Mouse (Mus musculus) liver, embryonic 11.5 days (tissue): ENCODE results near the gene Il4ra. TPM values are rescaled to one million over a fixed set of nuclear protein-coding genes. Genes with fewer than 3 reads are reported as not detected.

Source experiments
- ATAC-seq: fragments of 200-750 bp; cut with Nextera tagmentation; replicated peaks from 2 replicates; pipeline ENCODE4 v1.8.0; 2017; ENCODE audit warnings: moderate number of reproducible peaks, mild to moderate bottlenecking, moderate TSS enrichment, moderate library complexity; ENCODE audit not compliant: low FRiP score
- DNase-seq: peaks from one replicate; pipeline ENCODE4 v3.0.0-alpha.2; 2017; ENCODE audit warnings: low spot score
- H3K27ac ChIP-seq: fragments of 300-500 bp; sonication (generic); 2 replicates; pipeline ENCODE4 v1.5.1; 2014; ENCODE audit warnings: mild to moderate bottlenecking, low read depth, low read length, control low read depth
- H3K27me3 ChIP-seq: fragments of 300-500 bp; sonication (generic); replicated peaks from 2 replicates; pipeline ENCODE4 v1.6.1; 2014; ENCODE audit warnings: low read length, mixed read lengths; ENCODE audit not compliant: control insufficient read depth, insufficient read depth
- H3K36me3 ChIP-seq: fragments of 300-500 bp; sonication (generic); 2 replicates; pipeline ENCODE4 v1.6.1; 2014; ENCODE audit warnings: mild to moderate bottlenecking, low read length, moderate library complexity, mixed read lengths; ENCODE audit not compliant: control insufficient read depth, insufficient read depth
- H3K4me1 ChIP-seq: fragments of 300-500 bp; sonication (generic); replicated peaks from 2 replicates; pipeline ENCODE4 v1.6.1; 2014; ENCODE audit warnings: low read length, mixed read lengths; ENCODE audit not compliant: control insufficient read depth, insufficient read depth
- H3K4me2 ChIP-seq: fragments of 300-500 bp; sonication (generic); 2 replicates; pipeline ENCODE4 v1.6.1; 2014; ENCODE audit warnings: mild to moderate bottlenecking, control low read depth, moderate library complexity
- H3K4me3 ChIP-seq: fragments of 300-500 bp; sonication (generic); 2 replicates; pipeline ENCODE4 v1.5.1; 2014; ENCODE audit warnings: low read depth, low read length, control low read depth
- H3K9ac ChIP-seq: fragments of 300-500 bp; sonication (generic); 2 replicates; pipeline ENCODE4 v1.6.1; 2014; ENCODE audit warnings: low read depth, low read length, control low read depth
- H3K9me3 ChIP-seq: fragments of 300-500 bp; sonication (generic); 2 replicates; pipeline ENCODE4 v1.6.1; 2016; ENCODE audit warnings: low read length, inconsistent platforms, mixed read lengths; ENCODE audit not compliant: control insufficient read depth
- WGBS: fragments of 180-500 bp; shearing (Covaris S2); extraction: QIAGEN DNeasy Blood & Tissue Kit; methylation state at CpG from one replicate; pipeline ENCODE4 v1.1.7; 2014; 5-methylcytosine and 5-hydroxymethylcytosine counted together
- polyA plus RNA-seq: library from polyadenylated mRNA; unstranded; fragments of >200 nt; fragmentation: Nextera tagmentation; extraction: Ambion mirVana; gene quantifications from 2 replicates; pipeline ENCODE4 v1.2.1, GENCODE M21; 2014

The Il4ra gene
- polyA plus RNA-seq, 1 experiment from 2014 or later, result 5.3 TPM

- no peak overlapping the region for H3K9ac ChIP-seq
- WGBS, result 78% methylated on average over 1 of the region's 1 CpGs
- no peak overlapping the region for H3K4me3 ChIP-seq
- DNase-seq (no peak), ATAC-seq (no peak)
- H3K4me2 ChIP-seq, result no peak overlapping the region
- no peaks in the 10 kb centered on the region; the same call in 1 of the 2 replicates for H3K27me3 ChIP-seq
- H3K36me3 ChIP-seq, result no peaks in the 10 kb centered on the region
- H3K9me3 ChIP-seq, result no peaks in the 10 kb centered on the region
- peaks cover 7% of the 10 kb centered on the region; the same call in 1 of the 2 replicates for H3K4me1 ChIP-seq
- no peak overlapping the region for H3K27ac ChIP-seq
These were observed 28.3 kb downstream of the Il4ra start for GRCm38 (mm10) chr7:125580220-125580549.

- no peaks in the 10 kb centered on the region for H3K9me3 ChIP-seq
- peak overlapping the region; percentile 84 for H3K4me2 ChIP-seq
- H3K9ac ChIP-seq, result no peak overlapping the region
- peak overlapping the region; percentile 42 for H3K4me3 ChIP-seq
- no peak for DNase-seq
- no peak for ATAC-seq
- H3K4me1 ChIP-seq, result peaks cover 7% of the 10 kb centered on the region; the same call in 1 of the 2 replicates
- H3K27me3 ChIP-seq, result no peaks in the 10 kb centered on the region; the same call in 1 of the 2 replicates
- WGBS, result 20% methylated on average over 16 of the region's 16 CpGs
- no peaks in the 10 kb centered on the region for H3K36me3 ChIP-seq
- no peak overlapping the region for H3K27ac ChIP-seq
These were observed 28.9 kb downstream of the Il4ra start for GRCm38 (mm10) chr7:125580625-125581316.

- Histone ChIP-seq H3K27ac (no peak overlapping the region), H3K27me3 (no peaks in the 10 kb centered on the region; the same call in 1 of the 2 replicates), H3K9me3 (0 out of 2 replicates have a peak, but pooled peaks cover under 1% of the 10 kb centered on the region), H3K4me3 (peak overlapping the region; percentile 42), H3K36me3 (no peaks in the 10 kb centered on the region), H3K4me1 (peaks cover 7% of the 10 kb centered on the region; the same call in 1 of the 2 replicates), H3K9ac (no peak overlapping the region), H3K4me2 (peak overlapping the region; percentile 84)
- peak; percentile 86 for DNase-seq
- ATAC-seq, result peak; percentile 74
- WGBS, result 4% methylated on average over 21 of the region's 21 CpGs
These were observed 29.4 kb downstream of the Il4ra start for GRCm38 (mm10) chr7:125581317-125581672.

GRCm38 (mm10) chr7:125583325-125584004 lies 31.5 kb downstream of the Il4ra start:
- 65% methylated on average over 6 of the region's 6 CpGs for WGBS
- no peak for ATAC-seq
- DNase-seq, result no peak

GRCm38 (mm10) chr7:125584005-125584369 lies 32.1 kb downstream of the Il4ra start:
- Histone ChIP-seq H3K9me3 (0 out of 2 replicates have a peak, but pooled peaks cover 3% of the 10 kb centered on the region), H3K4me1 (peaks cover 2% of the 10 kb centered on the region; the same call in 1 of the 2 replicates), H3K27ac (no peak overlapping the region), H3K9ac (no peak overlapping the region), H3K36me3 (no peaks in the 10 kb centered on the region), H3K27me3 (no peaks in the 10 kb centered on the region; the same call in 1 of the 2 replicates), H3K4me2 (no peak overlapping the region), H3K4me3 (no peak overlapping the region)
- no peak for ATAC-seq
- 82% methylated on average over 5 of the region's 5 CpGs for WGBS
- DNase-seq, result no peak

More at GRCm38 (mm10) chr7:125583325-125584004, 31.5 kb downstream of the Il4ra start:
- Histone ChIP-seq H3K27me3 (no peaks in the 10 kb centered on the region; the same call in 1 of the 2 replicates), H3K27ac (no peak overlapping the region), H3K4me3 (no peak overlapping the region), H3K4me2 (no peak overlapping the region), H3K36me3 (no peaks in the 10 kb centered on the region), H3K9ac (no peak overlapping the region), H3K9me3 (0 out of 2 replicates have a peak, but pooled peaks cover 3% of the 10 kb centered on the region), H3K4me1 (peaks cover 2% of the 10 kb centered on the region; the same call in 1 of the 2 replicates)

- no peaks in the 10 kb centered on the region for H3K4me1 ChIP-seq
- 0 out of 2 replicates have a peak, but pooled peaks cover 3% of the 10 kb centered on the region for H3K9me3 ChIP-seq
- no peak for DNase-seq
- no peak overlapping the region for H3K9ac ChIP-seq
- 97% methylated on average over 23 of the region's 23 CpGs for WGBS
- no peak overlapping the region for H3K27ac ChIP-seq
- no peak for ATAC-seq
- H3K4me3 ChIP-seq, result no peak overlapping the region
- no peaks in the 10 kb centered on the region; the same call in 1 of the 2 replicates for H3K27me3 ChIP-seq
- H3K36me3 ChIP-seq, result no peaks in the 10 kb centered on the region
- H3K4me2 ChIP-seq, result no peak overlapping the region
These were observed 34.4 kb downstream of the Il4ra start for GRCm38 (mm10) chr7:125586355-125586754.

- DNase-seq (no peak), ATAC-seq (no peak)
- Histone ChIP-seq H3K27ac (no peak overlapping the region), H3K9me3 (0 out of 2 replicates have a peak, but pooled peaks cover 3% of the 10 kb centered on the region), H3K9ac (no peak overlapping the region), H3K4me3 (no peak overlapping the region), H3K4me1 (no peaks in the 10 kb centered on the region), H3K4me2 (no peak overlapping the region), H3K27me3 (no peaks in the 10 kb centered on the region), H3K36me3 (no peaks in the 10 kb centered on the region)
- WGBS, result 55% methylated on average over 4 of the region's 4 CpGs
These were observed 36.8 kb downstream of the Il4ra start for GRCm38 (mm10) chr7:125588721-125589120.

- H3K9me3 ChIP-seq, result 0 out of 2 replicates have a peak, but pooled peaks cover 3% of the 10 kb centered on the region
- H3K4me1 ChIP-seq, result no peaks in the 10 kb centered on the region
- ATAC-seq (no peak), DNase-seq (no peak)
- no peak overlapping the region for H3K4me3 ChIP-seq
- no peaks in the 10 kb centered on the region for H3K27me3 ChIP-seq
- no peaks in the 10 kb centered on the region for H3K36me3 ChIP-seq
- H3K9ac ChIP-seq, result no peak overlapping the region
- WGBS, result 82% methylated on average over 7 of the region's 7 CpGs
- H3K27ac ChIP-seq, result no peak overlapping the region
- H3K4me2 ChIP-seq, result no peak overlapping the region
These were observed 38.0 kb downstream of the Il4ra start for GRCm38 (mm10) chr7:125589896-125590295.
